Comparison of ENCODE assay signal across 8 mouse cellular contexts in genomic region chr11:111536040-111536836, GRCm38 (mm10).
DNase-seq lines count a peak whose midpoint lies in the region; ATAC-seq and TF ChIP-seq lines count a peak whose summit lies in the region.

No protein-coding gene starts in this region.

- CTCF ChIA-PET in Patski (lab: Charles Lee), result interaction anchor here (0.6 to 5.3 kb wide), 10 partner anchors 10 to 1628 kb away, joined by 3 to 34 read pairs (median 3); no protein-coding TSS in a partner anchor

- DNase-seq in liver, result peak; percentile 53
- DNase-seq in liver, embryonic 11.5 days (ENCODE audit: low spot score), result no peak
- no peak for DNase-seq in Patski (ENCODE audit: low read depth, low spot score)
- peak; percentile 56 to 59 for DNase-seq in cerebellum, postnatal 36 days
- peak; percentile 54 for DNase-seq in left cerebral cortex, postnatal 4 days

- no peaks in the 10 kb centered on the region for H3K4me1 ChIP-seq in liver, embryonic 11.5 days (replicated peaks; ENCODE audit: control insufficient read depth, insufficient read depth, low read length)
- no peaks in the 10 kb centered on the region for H3K4me1 ChIP-seq in heart, embryonic 15.5 days (replicated peaks)
- 0 out of 2 replicates have a peak, but pooled peaks cover 4% of the 10 kb centered on the region for H3K4me1 ChIP-seq in neural tube, embryonic 12.5 days

- H3K4me2 ChIP-seq in liver, embryonic 11.5 days, result no peak overlapping the region
- peak overlapping the region; percentile 48; the same call in 1 of the 2 replicates for H3K4me2 ChIP-seq in heart, embryonic 15.5 days
- H3K4me2 ChIP-seq in neural tube, embryonic 12.5 days (replicated peaks), result 0 out of 2 replicates have a peak overlapping the region, but pooled peaks have one; percentile 24

- in situ Hi-C loops in Patski (cut with MboI; ENCODE audit: low pct_unique_long_range_greater_than_20kb), result loop anchor here (5.0 to 25.0 kb wide), 6 partner anchors 1174 to 1631 kb away; no protein-coding TSS in a partner anchor

- TF ChIP-seq CTCF in Patski (IDR thresholded peaks at IDR 0.05), result peak; percentile 65

- H3K27me3 ChIP-seq in liver, embryonic 11.5 days (replicated peaks; ENCODE audit: control insufficient read depth, insufficient read depth, low read length), result no peaks in the 10 kb centered on the region
- peaks cover 26% of the 10 kb centered on the region for H3K27me3 ChIP-seq in Patski
- no peaks in the 10 kb centered on the region for H3K27me3 ChIP-seq in heart, embryonic 15.5 days
- H3K27me3 ChIP-seq in neural tube, embryonic 12.5 days (replicated peaks), result no peaks in the 10 kb centered on the region

- POLR2A ChIA-PET in Patski (lab: Charles Lee), result interaction anchor here (0.6 to 1.0 kb wide), 2 partner anchors 337 to 1628 kb away, joined by 3 to 4 read pairs; no protein-coding TSS in a partner anchor

- H3K27ac ChIP-seq in liver, embryonic 11.5 days (ENCODE audit: low read depth, low read length), result no peak overlapping the region
- H3K27ac ChIP-seq in heart, embryonic 15.5 days, result no peak overlapping the region
- H3K27ac ChIP-seq in neural tube, embryonic 12.5 days, result no peak overlapping the region

- H3K36me3 ChIP-seq in liver, embryonic 11.5 days (ENCODE audit: control insufficient read depth, insufficient read depth, low read length), result no peaks in the 10 kb centered on the region
- H3K36me3 ChIP-seq in heart, embryonic 15.5 days, result no peaks in the 10 kb centered on the region
- no peaks in the 10 kb centered on the region for H3K36me3 ChIP-seq in neural tube, embryonic 12.5 days

- ATAC-seq in liver, embryonic 11.5 days (replicated peaks; ENCODE audit: low FRiP score), result no peak
- no peak for ATAC-seq in Patski
- no peak for ATAC-seq in heart, embryonic 15.5 days (replicated peaks; ENCODE audit: insufficient number of reproducible peaks, insufficient read depth, low FRiP score, low read depth)
- no peak for ATAC-seq in neural tube, embryonic 12.5 days (ENCODE audit: low FRiP score, low read depth)
- no peak for ATAC-seq in erythroblast, adult 5-6 weeks (replicated peaks; ENCODE audit: low FRiP score, poor library complexity, severe bottlenecking)

- no peak overlapping the region for H3K9ac ChIP-seq in liver, embryonic 11.5 days (ENCODE audit: low read depth, low read length)
- H3K9ac ChIP-seq in heart, embryonic 15.5 days, result no peak overlapping the region
- no peak overlapping the region for H3K9ac ChIP-seq in neural tube, embryonic 12.5 days

- intact Hi-C loops in left cerebral cortex, postnatal 4 days (cut with DNase I), result loop anchor here (2.0 to 5.0 kb wide), 2 partner anchors 1245 to 1631 kb away; no protein-coding TSS in a partner anchor

- no peaks in the 10 kb centered on the region for H3K9me3 ChIP-seq in liver, embryonic 11.5 days (ENCODE audit: control insufficient read depth, low read length)
- no peaks in the 10 kb centered on the region for H3K9me3 ChIP-seq in heart, embryonic 15.5 days (replicated peaks)
- H3K9me3 ChIP-seq in neural tube, embryonic 12.5 days, result no peaks in the 10 kb centered on the region

- WGBS in liver, embryonic 11.5 days, result 42% methylated on average over 17 of the region's 17 CpGs
- WGBS in heart, embryonic 15.5 days, result 30% methylated on average over 17 of the region's 17 CpGs
- 47% methylated on average over 17 of the region's 17 CpGs for WGBS in neural tube, embryonic 12.5 days

- H3K4me3 ChIP-seq in liver, embryonic 11.5 days (ENCODE audit: low read depth, low read length), result no peak overlapping the region
- peak overlapping the region; percentile 13; the same call in 1 of the 2 replicates for H3K4me3 ChIP-seq in heart, embryonic 15.5 days
- no peak overlapping the region for H3K4me3 ChIP-seq in neural tube, embryonic 12.5 days

Comparison
In these comparisons a context has a peak if more than half of its experiments do, and no peak if none do; other contexts are left out.
1. DNase-seq: peak in liver (single experiment), cerebellum, postnatal 36 days (2 of 2) and left cerebral cortex, postnatal 4 days (single experiment); none in liver, embryonic 11.5 days (single experiment) and Patski (single experiment).